Mouse (Mus musculus) lung, postnatal 0 days (tissue): ENCODE results near the gene Ankrd28.

Experiments
- CTCF ChIP-seq: IDR thresholded peaks from 2 replicates; pipeline ENCODE4 v1.5.1; 2016; ENCODE audit warnings: antibody characterized with exemption, mild to moderate bottlenecking
- EP300 ChIP-seq: IDR thresholded peaks from 2 replicates; pipeline ENCODE4 v1.6.1; 2016; ENCODE audit warnings: antibody characterized with exemption, mild to moderate bottlenecking, control low read depth

DNA sequence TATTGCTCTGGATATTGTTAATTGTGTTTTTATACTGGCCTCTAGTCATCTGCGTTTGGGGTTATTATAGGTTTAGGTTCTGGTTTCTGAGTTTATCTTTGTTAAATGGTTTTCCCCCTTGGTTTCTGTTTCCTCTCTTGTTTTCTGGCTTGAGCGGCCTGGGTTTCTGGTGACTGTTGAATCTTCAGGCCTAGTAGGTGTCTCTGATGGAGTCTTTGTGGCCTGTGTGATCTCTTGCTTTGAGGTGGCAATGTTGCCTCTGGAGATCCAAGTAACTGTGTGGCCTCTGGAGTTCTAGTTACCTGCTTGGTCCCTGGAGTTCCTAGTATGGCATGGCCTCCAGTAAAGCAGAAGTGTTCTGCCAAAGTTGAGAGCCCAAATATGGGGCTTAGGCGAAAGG is 149.8 kb downstream of the Ankrd28 start:
- TF ChIP-seq EP300 (no peak), CTCF (no peak)
